ENCODE assay signal across 13 mouse cellular contexts in genomic region chr9:72465754-72466181, GRCm38 (mm10). TPM values are rescaled to one million over a fixed set of nuclear protein-coding genes. Genes with fewer than 3 reads are reported as not detected.
DNase-seq lines count a peak whose midpoint lies in the region; ATAC-seq lines count a peak whose summit lies in the region.
"Had no signal": no experiment of that assay in that cellular context is flagged by ENCODE, and none has a peak within 500 bp of the region (broad histone marks: within the 10 kb centered on the region; RNA-seq: fewer than 3 reads in every experiment).

No protein-coding gene starts in this region.

- DNase-seq in 3134 (ENCODE audit: extremely low read depth, insufficient read length, low spot score), result peak; percentile 20
- peak; percentile 45 to 46 for DNase-seq in B cell, adult 2 months
- DNase-seq in natural killer cell, adult 2 months (ENCODE audit: low spot score in 2 of 2), result peak; percentile 41 to 44
- no peak for DNase-seq in ovary, postnatal 14 days (ENCODE audit: low spot score)
- no peak for DNase-seq in embryo, embryonic 10.5 days (ENCODE audit: low spot score)
- DNase-seq in frontal cortex, postnatal 14 days (ENCODE audit: low spot score in 2 of 2), result no peak
- DNase-seq: adrenal gland, postnatal 14 days; cerebellum, adult 11-12 months; heart, postnatal 4 days; right cerebral cortex, postnatal 14 days had no signal

- peak; percentile 66 for ATAC-seq in granulocyte monocyte progenitor cell, adult 5-6 weeks (replicated peaks; ENCODE audit: poor library complexity, severe bottlenecking)
- ATAC-seq: forebrain, embryonic 15.5 days; Patski had no signal

RNA-seq across cellular contexts. Expression of gene Tex9, which starts 26.2 kb away (rescaled TPM):
- 14.3 and 18.2 TPM in 2 replicates for total RNA-seq in granulocyte monocyte progenitor cell, adult 5-6 weeks (2014; fragmentation: Nextera tagmentation)
- total RNA-seq in granulocyte monocyte progenitor cell, adult 5-6 weeks (2017), result 25.5 and 25.7 TPM in 2 replicates

RNA-seq across cellular contexts. Expression of gene Mns1, which starts 28.0 kb away (rescaled TPM):
- total RNA-seq in granulocyte monocyte progenitor cell, adult 5-6 weeks (2014; fragmentation: Nextera tagmentation), result 22.2 and 32.6 TPM in 2 replicates
- 54.5 and 87.7 TPM in 2 replicates for total RNA-seq in granulocyte monocyte progenitor cell, adult 5-6 weeks (2017)

Comparison
In these comparisons a context has a peak if more than half of its experiments do, and no peak if none do; other contexts are left out.
1. DNase-seq: peak in 3134 (single experiment), B cell, adult 2 months (2 of 2) and natural killer cell, adult 2 months (2 of 2); none in ovary, postnatal 14 days (single experiment), embryo, embryonic 10.5 days (single experiment) and frontal cortex, postnatal 14 days (0 of 2).